Mouse (Mus musculus): ENCODE results near the gene Plpp7. TPM values are rescaled to one million over a fixed set of nuclear protein-coding genes. Genes with fewer than 3 reads are reported as not detected.

Gene Plpp7
- polyA plus RNA-seq, 1 experiment from 2014 or later: 13.6 TPM

- Histone ChIP-seq H3K36me3 (ENCODE audit: control insufficient read depth, insufficient read depth, low read length) (peaks cover 7% of the 10 kb centered on the region), H3K9me3 (ENCODE audit: control insufficient read depth, low read length) (no peaks in the 10 kb centered on the region), H3K4me1 (ENCODE audit: control insufficient read depth in 2 of 2, insufficient read depth in 2 of 2, low read length in 2 of 2) (peaks cover 47 to 69% of the 10 kb centered on the region in 2 experiments), H3K27ac (replicated peaks in 1 of 2; ENCODE audit: control insufficient read depth in 1 of 2, insufficient read depth in 1 of 2, low read depth in 2 of 2, low read length in 2 of 2) (peak overlapping the region; percentile 90 to 92), H3K27me3 (ENCODE audit: control insufficient read depth, insufficient read depth, low read length) (no peaks in the 10 kb centered on the region), H3K9ac (ENCODE audit: low read length) (peak overlapping the region; percentile 28), H3K4me2 (ENCODE audit: low read length) (no peak overlapping the region), H3K4me3 (ENCODE audit: control insufficient read depth in 1 of 2, insufficient read depth in 1 of 2, low read depth in 1 of 2, low read length in 2 of 2) (no peak overlapping the region)
- WGBS: 48% methylated on average over 2 of the region's 2 CpGs
- ATAC-seq (ENCODE audit: insufficient number of reproducible peaks, insufficient read depth, low FRiP score, low read depth): no peak
Measured at GRCm38 (mm10) chr2:32057360-32057759, 38.0 kb upstream of the Plpp7 start.

- H3K4me3 ChIP-seq (ENCODE audit: control insufficient read depth in 1 of 2, insufficient read depth in 1 of 2, low read depth in 1 of 2, low read length in 2 of 2): no peak overlapping the region
- no peak overlapping the region for H3K4me2 ChIP-seq (ENCODE audit: low read length)
- H3K4me1 ChIP-seq (ENCODE audit: control insufficient read depth in 2 of 2, insufficient read depth in 2 of 2, low read length in 2 of 2): peaks cover 52 to 70% of the 10 kb centered on the region in 2 experiments
- ATAC-seq (ENCODE audit: insufficient number of reproducible peaks, insufficient read depth, low FRiP score, low read depth): no peak
- H3K9me3 ChIP-seq (ENCODE audit: control insufficient read depth, low read length): no peaks in the 10 kb centered on the region
- H3K27ac ChIP-seq (replicated peaks in 1 of 2; ENCODE audit: control insufficient read depth in 1 of 2, insufficient read depth in 1 of 2, low read depth in 2 of 2, low read length in 2 of 2): peak overlapping the region; percentile 90 to 92; a peak in 2 of 4 replicates
- 75% methylated on average over 4 of the region's 4 CpGs for WGBS
- H3K27me3 ChIP-seq (ENCODE audit: control insufficient read depth, insufficient read depth, low read length): no peaks in the 10 kb centered on the region
- H3K36me3 ChIP-seq (ENCODE audit: control insufficient read depth, insufficient read depth, low read length): 0 out of 2 replicates have a peak, but pooled peaks cover 4% of the 10 kb centered on the region
- peak overlapping the region; percentile 28 for H3K9ac ChIP-seq (ENCODE audit: low read length)
Measured at GRCm38 (mm10) chr2:32057794-32058193, 37.5 kb upstream of the Plpp7 start.

GRCm38 (mm10) chr2:32058241-32058640 lies 37.1 kb upstream of the Plpp7 start:
- Histone ChIP-seq H3K9me3 (ENCODE audit: control insufficient read depth, low read length) (no peaks in the 10 kb centered on the region), H3K4me1 (ENCODE audit: control insufficient read depth in 2 of 2, insufficient read depth in 2 of 2, low read length in 2 of 2) (peaks cover 56 to 75% of the 10 kb centered on the region in 2 experiments), H3K4me2 (ENCODE audit: low read length) (no peak overlapping the region), H3K27me3 (ENCODE audit: control insufficient read depth, insufficient read depth, low read length) (no peaks in the 10 kb centered on the region), H3K4me3 (ENCODE audit: control insufficient read depth in 1 of 2, insufficient read depth in 1 of 2, low read depth in 1 of 2, low read length in 2 of 2) (no peak overlapping the region), H3K27ac (replicated peaks in 1 of 2; ENCODE audit: control insufficient read depth in 1 of 2, insufficient read depth in 1 of 2, low read depth in 2 of 2, low read length in 2 of 2) (peak overlapping the region in 1 of 2 experiments; percentile 90; a peak in 2 of 4 replicates), H3K36me3 (ENCODE audit: control insufficient read depth, insufficient read depth, low read length) (0 out of 2 replicates have a peak, but pooled peaks cover 4% of the 10 kb centered on the region), H3K9ac (ENCODE audit: low read length) (no peak overlapping the region; the same call in 1 of the 2 replicates)
- 78% methylated on average over 9 of the region's 9 CpGs for WGBS
- ATAC-seq (ENCODE audit: insufficient number of reproducible peaks, insufficient read depth, low FRiP score, low read depth): no peak

GRCm38 (mm10) chr2:32058716-32059115 lies 36.6 kb upstream of the Plpp7 start:
- 46% methylated on average over 5 of the region's 5 CpGs for WGBS
- ATAC-seq (ENCODE audit: insufficient number of reproducible peaks, insufficient read depth, low FRiP score, low read depth): no peak
- Histone ChIP-seq H3K4me1 (ENCODE audit: control insufficient read depth in 2 of 2, insufficient read depth in 2 of 2, low read length in 2 of 2) (peaks cover 60 to 80% of the 10 kb centered on the region in 2 experiments), H3K9ac (ENCODE audit: low read length) (no peak overlapping the region; the same call in 1 of the 2 replicates), H3K4me2 (ENCODE audit: low read length) (no peak overlapping the region), H3K4me3 (ENCODE audit: control insufficient read depth in 1 of 2, insufficient read depth in 1 of 2, low read depth in 1 of 2, low read length in 2 of 2) (no peak overlapping the region), H3K27me3 (ENCODE audit: control insufficient read depth, insufficient read depth, low read length) (no peaks in the 10 kb centered on the region), H3K27ac (replicated peaks in 1 of 2; ENCODE audit: control insufficient read depth in 1 of 2, insufficient read depth in 1 of 2, low read depth in 2 of 2, low read length in 2 of 2) (peak overlapping the region in 1 of 2 experiments; percentile 55; a peak in 2 of 4 replicates), H3K36me3 (ENCODE audit: control insufficient read depth, insufficient read depth, low read length) (no peaks in the 10 kb centered on the region), H3K9me3 (ENCODE audit: control insufficient read depth, low read length) (no peaks in the 10 kb centered on the region)

- Histone ChIP-seq H3K36me3 (ENCODE audit: control insufficient read depth, insufficient read depth, low read length) (no peaks in the 10 kb centered on the region), H3K4me2 (ENCODE audit: low read length) (no peak overlapping the region), H3K4me1 (ENCODE audit: control insufficient read depth in 2 of 2, insufficient read depth in 2 of 2, low read length in 2 of 2) (peaks cover 66 to 85% of the 10 kb centered on the region in 2 experiments), H3K9me3 (ENCODE audit: control insufficient read depth, low read length) (no peaks in the 10 kb centered on the region), H3K27ac (replicated peaks in 1 of 2; ENCODE audit: control insufficient read depth in 1 of 2, insufficient read depth in 1 of 2, low read depth in 2 of 2, low read length in 2 of 2) (peak overlapping the region in 1 of 2 experiments; percentile 55; a peak in 1 of 4 replicates), H3K4me3 (ENCODE audit: control insufficient read depth in 1 of 2, insufficient read depth in 1 of 2, low read depth in 1 of 2, low read length in 2 of 2) (no peak overlapping the region), H3K9ac (ENCODE audit: low read length) (peak overlapping the region; percentile 44; the same call in 1 of the 2 replicates), H3K27me3 (ENCODE audit: control insufficient read depth, insufficient read depth, low read length) (no peaks in the 10 kb centered on the region)
- ATAC-seq (ENCODE audit: insufficient number of reproducible peaks, insufficient read depth, low FRiP score, low read depth): no peak
- WGBS: 39% methylated on average over 6 of the region's 6 CpGs
Measured at GRCm38 (mm10) chr2:32059613-32060012, 35.7 kb upstream of the Plpp7 start.

- Histone ChIP-seq H3K36me3 (ENCODE audit: control insufficient read depth, insufficient read depth, low read length) (no peaks in the 10 kb centered on the region), H3K4me1 (ENCODE audit: control insufficient read depth in 2 of 2, insufficient read depth in 2 of 2, low read length in 2 of 2) (peaks cover 64 to 85% of the 10 kb centered on the region in 2 experiments), H3K4me2 (ENCODE audit: low read length) (no peak overlapping the region), H3K9me3 (ENCODE audit: control insufficient read depth, low read length) (no peaks in the 10 kb centered on the region), H3K27ac (replicated peaks in 1 of 2; ENCODE audit: control insufficient read depth in 1 of 2, insufficient read depth in 1 of 2, low read depth in 2 of 2, low read length in 2 of 2) (peak overlapping the region in 1 of 2 experiments; percentile 55; a peak in 1 of 4 replicates), H3K9ac (ENCODE audit: low read length) (peak overlapping the region; percentile 44; the same call in 1 of the 2 replicates), H3K4me3 (ENCODE audit: control insufficient read depth in 1 of 2, insufficient read depth in 1 of 2, low read depth in 1 of 2, low read length in 2 of 2) (no peak overlapping the region), H3K27me3 (ENCODE audit: control insufficient read depth, insufficient read depth, low read length) (no peaks in the 10 kb centered on the region)
- ATAC-seq (ENCODE audit: insufficient number of reproducible peaks, insufficient read depth, low FRiP score, low read depth): no peak
- 74% methylated on average over 6 of the region's 6 CpGs for WGBS
Measured at GRCm38 (mm10) chr2:32060228-32060805, 35.0 kb upstream of the Plpp7 start.

- H3K4me3 ChIP-seq (ENCODE audit: control insufficient read depth in 1 of 2, insufficient read depth in 1 of 2, low read depth in 1 of 2, low read length in 2 of 2): no peak overlapping the region
- ATAC-seq (ENCODE audit: insufficient number of reproducible peaks, insufficient read depth, low FRiP score, low read depth): no peak
- WGBS: 46% methylated on average over 2 of the region's 2 CpGs
- H3K4me1 ChIP-seq (ENCODE audit: control insufficient read depth in 2 of 2, insufficient read depth in 2 of 2, low read length in 2 of 2): peaks cover 69 to 88% of the 10 kb centered on the region in 2 experiments
- H3K27ac ChIP-seq (replicated peaks in 1 of 2; ENCODE audit: control insufficient read depth in 1 of 2, insufficient read depth in 1 of 2, low read depth in 2 of 2, low read length in 2 of 2): peak overlapping the region; percentile 7 to 29; a peak in 2 of 4 replicates
- no peak overlapping the region for H3K9ac ChIP-seq (ENCODE audit: low read length)
- H3K27me3 ChIP-seq (ENCODE audit: control insufficient read depth, insufficient read depth, low read length): no peaks in the 10 kb centered on the region
- H3K4me2 ChIP-seq (ENCODE audit: low read length): no peak overlapping the region
- H3K9me3 ChIP-seq (ENCODE audit: control insufficient read depth, low read length): no peaks in the 10 kb centered on the region
- H3K36me3 ChIP-seq (ENCODE audit: control insufficient read depth, insufficient read depth, low read length): peaks cover 5% of the 10 kb centered on the region; the same call in 1 of the 2 replicates
Measured at GRCm38 (mm10) chr2:32061189-32061588, 34.1 kb upstream of the Plpp7 start.
